Mouse (Mus musculus) kidney, adult 2 months (tissue): ENCODE measurements at regions not wholly inside any gene's neighbourhood (a gene's known extent, or its start where the extent isn't known, plus 50 kb on each side); places are given as distances from the start of the nearest gene placed in this dataset.

Experiments used
- CTCF ChIP-seq: fragments of 200-500 bp; conservative IDR thresholded peaks from 2 replicates; pipeline ENCODE4 v1.5.1; 2011; ENCODE audit warnings: low read depth, mild to moderate bottlenecking, control low read depth, low read length, moderate library complexity, mixed read lengths; ENCODE audit not compliant: insufficient read depth, insufficient read length
- POLR2A ChIP-seq: fragments of 200-500 bp; IDR thresholded peaks from one replicate; pipeline ENCODE4 v1.6.1; 2011; ENCODE audit warnings: low read depth, low read length, control low read depth

DNA sequence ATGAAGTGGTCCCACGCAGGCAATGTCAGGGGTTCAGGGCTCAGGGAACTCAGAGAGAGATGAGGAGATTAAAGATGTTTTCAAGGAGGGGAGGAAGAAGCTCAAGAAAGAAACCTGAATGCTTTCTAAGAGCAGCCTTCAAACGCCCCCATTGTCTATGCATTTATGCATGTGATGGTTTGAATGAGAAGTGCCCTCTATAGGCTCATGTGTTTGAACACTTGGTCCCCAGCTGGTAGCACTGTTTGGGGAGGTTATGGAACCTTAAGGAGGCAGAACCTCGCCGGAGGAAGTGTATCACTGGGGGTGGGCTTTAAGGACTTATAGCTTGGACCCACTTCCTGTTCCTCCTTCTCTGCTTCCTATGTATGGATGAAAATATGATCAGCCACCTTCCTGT lies 105.1 kb downstream of the Fam114a2 start:
- TF ChIP-seq POLR2A, result no peak
- no peak for TF ChIP-seq CTCF
